In the genomic region with DNA sequence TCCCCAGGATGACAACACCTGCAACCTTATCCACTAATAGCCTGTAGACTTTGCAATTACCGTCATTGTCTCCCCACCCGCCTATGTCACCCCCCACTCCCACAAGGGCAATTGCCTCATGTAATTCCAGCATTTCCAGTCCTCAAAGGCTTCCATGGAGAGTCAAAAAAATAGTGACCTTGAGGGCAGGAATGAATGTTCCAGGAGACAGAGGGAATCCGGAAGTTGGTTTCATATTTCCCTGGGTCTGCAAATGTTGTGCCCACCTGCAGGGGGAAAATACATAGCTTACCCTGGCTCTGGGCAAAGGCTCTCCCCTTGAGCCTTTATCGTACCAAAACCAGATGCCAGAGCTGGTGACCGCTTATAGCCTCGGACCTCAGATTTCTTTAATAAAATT, we compare ENCODE assay signal across 28 mouse cellular contexts. TPM values are rescaled to one million over a fixed set of nuclear protein-coding genes. Genes with fewer than 3 reads are reported as not detected.
DNase-seq lines count a peak whose midpoint lies in the region; ATAC-seq and TF ChIP-seq lines count a peak whose summit lies in the region.
"Had no signal": no experiment of that assay in that cellular context is flagged by ENCODE, and none has a peak within 500 bp of the region (broad histone marks: within the 10 kb centered on the region; RNA-seq: fewer than 3 reads in every experiment).

No protein-coding gene starts in this region.

- H3K9ac ChIP-seq in heart, adult 2 months (ENCODE audit: low read depth, low read length) = no peak overlapping the region
- H3K9ac ChIP-seq in kidney, embryonic 15.5 days = no peak overlapping the region
- no peak overlapping the region for H3K9ac ChIP-seq in kidney, embryonic 14.5 days (ENCODE audit: low read depth, low read length)
- H3K9ac ChIP-seq in embryonic facial prominence, embryonic 11.5 days (replicated peaks; ENCODE audit: low read length) = no peak overlapping the region
- H3K9ac ChIP-seq: embryonic facial prominence, embryonic 12.5 days; forebrain, embryonic 13.5 days; heart, embryonic 12.5 days; heart, embryonic 15.5 days; hindbrain, embryonic 12.5 days; hindbrain, embryonic 15.5 days had no signal

- H3K79me2 ChIP-seq in heart, adult 2 months (replicated peaks; ENCODE audit: control insufficient read depth, insufficient read depth, low read length) = no peaks in the 10 kb centered on the region

- H3K27me3 ChIP-seq in heart, adult 2 months (ENCODE audit: control insufficient read depth, insufficient read depth, low read length) = no peaks in the 10 kb centered on the region
- H3K27me3 ChIP-seq in kidney, embryonic 15.5 days = no peaks in the 10 kb centered on the region
- no peaks in the 10 kb centered on the region for H3K27me3 ChIP-seq in kidney, embryonic 14.5 days (ENCODE audit: control insufficient read depth, insufficient read depth, low read length)
- no peaks in the 10 kb centered on the region for H3K27me3 ChIP-seq in embryonic facial prominence, embryonic 11.5 days (ENCODE audit: control insufficient read depth, insufficient read depth, low read length)
- H3K27me3 ChIP-seq: embryonic facial prominence, embryonic 12.5 days; forebrain, embryonic 13.5 days; heart, embryonic 12.5 days; heart, embryonic 15.5 days; hindbrain, embryonic 12.5 days; hindbrain, embryonic 15.5 days had no signal

- H3K4me2 ChIP-seq in kidney, embryonic 15.5 days = no peak overlapping the region
- no peak overlapping the region for H3K4me2 ChIP-seq in kidney, embryonic 14.5 days (replicated peaks; ENCODE audit: low read depth, low read length)
- H3K4me2 ChIP-seq in embryonic facial prominence, embryonic 11.5 days (ENCODE audit: low read depth, low read length) = no peak overlapping the region
- H3K4me2 ChIP-seq: embryonic facial prominence, embryonic 12.5 days; forebrain, embryonic 13.5 days; heart, embryonic 12.5 days; heart, embryonic 15.5 days; hindbrain, embryonic 12.5 days; hindbrain, embryonic 15.5 days had no signal

- 84% methylated on average over 6 of the region's 6 CpGs for WGBS in heart, adult 2 months
- WGBS in kidney, embryonic 15.5 days = 45% methylated on average over 6 of the region's 6 CpGs
- 47% methylated on average over 6 of the region's 6 CpGs for WGBS in kidney, embryonic 14.5 days
- 32% methylated on average over 6 of the region's 6 CpGs for WGBS in embryonic facial prominence, embryonic 11.5 days

- H3K27ac ChIP-seq in heart, adult 2 months = peak overlapping the region; percentile 93
- H3K27ac ChIP-seq in kidney, embryonic 15.5 days = peak overlapping the region; percentile 28; the same call in 1 of the 2 replicates
- H3K27ac ChIP-seq in kidney, embryonic 14.5 days (ENCODE audit: low read depth, low read length) = no peak overlapping the region
- H3K27ac ChIP-seq in embryonic facial prominence, embryonic 11.5 days (replicated peaks; ENCODE audit: low read depth, low read length) = no peak overlapping the region
- H3K27ac ChIP-seq: embryonic facial prominence, embryonic 12.5 days; forebrain, embryonic 10.5 days; forebrain, embryonic 13.5 days; gastrocnemius, adult 2 months; hindbrain, embryonic 12.5 days; hindbrain, embryonic 15.5 days had no signal

- peaks cover 17% of the 10 kb centered on the region for H3K36me3 ChIP-seq in heart, adult 2 months (ENCODE audit: control insufficient read depth, insufficient read depth, low read length)
- H3K36me3 ChIP-seq in kidney, embryonic 15.5 days = 0 out of 2 replicates have a peak, but pooled peaks cover 7% of the 10 kb centered on the region
- no peaks in the 10 kb centered on the region for H3K36me3 ChIP-seq in kidney, embryonic 14.5 days (ENCODE audit: control insufficient read depth, insufficient read depth, low read length)
- H3K36me3 ChIP-seq in embryonic facial prominence, embryonic 11.5 days (replicated peaks; ENCODE audit: control insufficient read depth, insufficient read depth, low read depth, low read length) = no peaks in the 10 kb centered on the region
- H3K36me3 ChIP-seq: embryonic facial prominence, embryonic 12.5 days; forebrain, embryonic 10.5 days; heart, embryonic 12.5 days; heart, embryonic 15.5 days; hindbrain, embryonic 12.5 days; hindbrain, embryonic 15.5 days had no signal

- TF ChIP-seq EP300 in heart, adult 2 months (IDR thresholded peaks at IDR 0.05; ENCODE audit: insufficient read depth, low read depth, low read length) = no peak

- no peaks in the 10 kb centered on the region for H3K9me3 ChIP-seq in kidney, embryonic 15.5 days (replicated peaks)
- H3K9me3 ChIP-seq in kidney, embryonic 14.5 days (ENCODE audit: control insufficient read depth, low read length) = no peaks in the 10 kb centered on the region
- H3K9me3 ChIP-seq in embryonic facial prominence, embryonic 11.5 days (replicated peaks; ENCODE audit: control insufficient read depth, low read length) = no peaks in the 10 kb centered on the region
- H3K9me3 ChIP-seq: embryonic facial prominence, embryonic 12.5 days; forebrain, embryonic 10.5 days; forebrain, embryonic 13.5 days; heart, embryonic 12.5 days; heart, embryonic 15.5 days; hindbrain, embryonic 12.5 days; hindbrain, embryonic 15.5 days had no signal

- TF ChIP-seq POLR2A in heart, adult 2 months (IDR thresholded peaks at IDR 0.05; ENCODE audit: insufficient read depth, low read depth, low read length) = no peak

- no peak for TF ChIP-seq CTCF in heart, adult 2 months (IDR thresholded peaks at IDR 0.05)

- peaks cover 11% of the 10 kb centered on the region for H3K4me1 ChIP-seq in heart, adult 2 months (ENCODE audit: control insufficient read depth, insufficient read depth, low read length)
- peaks cover 47% of the 10 kb centered on the region for H3K4me1 ChIP-seq in kidney, embryonic 15.5 days
- peaks cover 34% of the 10 kb centered on the region for H3K4me1 ChIP-seq in kidney, embryonic 14.5 days (ENCODE audit: control insufficient read depth, insufficient read depth, low read length)
- 0 out of 2 replicates have a peak, but pooled peaks cover 3% of the 10 kb centered on the region for H3K4me1 ChIP-seq in embryonic facial prominence, embryonic 11.5 days (ENCODE audit: control insufficient read depth, insufficient read depth, low read length)

- H3K4me3 ChIP-seq in heart, adult 2 months = no peak overlapping the region
- no peak overlapping the region for H3K4me3 ChIP-seq in kidney, embryonic 15.5 days (replicated peaks)
- H3K4me3 ChIP-seq in kidney, embryonic 14.5 days (ENCODE audit: low read length) = no peak overlapping the region
- no peak overlapping the region for H3K4me3 ChIP-seq in embryonic facial prominence, embryonic 11.5 days (ENCODE audit: low read depth, low read length)
- H3K4me3 ChIP-seq: embryonic facial prominence, embryonic 12.5 days; forebrain, embryonic 10.5 days; forebrain, embryonic 13.5 days; gastrocnemius, adult 2 months; heart, embryonic 12.5 days; heart, embryonic 15.5 days; hindbrain, embryonic 12.5 days; hindbrain, embryonic 15.5 days had no signal

- no peak for ATAC-seq in kidney, embryonic 15.5 days (replicated peaks; ENCODE audit: low FRiP score)
- ATAC-seq in kidney, embryonic 14.5 days (ENCODE audit: low FRiP score, low TSS enrichment) = no peak
- ATAC-seq in embryonic facial prominence, embryonic 11.5 days (replicated peaks; ENCODE audit: insufficient number of reproducible peaks, low FRiP score, low TSS enrichment, low read depth) = no peak
- ATAC-seq: CD4-positive, CD25-positive, alpha-beta regulatory T cell, adult 4 months; forebrain, embryonic 13.5 days; forebrain, embryonic 16.5 days had no signal

- no peak for DNase-seq in heart, adult 2 months
- DNase-seq in heart, postnatal 4 days = no peak
- peak; percentile 70 for DNase-seq in embryonic facial prominence, embryonic 11.5 days (ENCODE audit: low spot score)
- DNase-seq in forelimb bud, embryonic 11.5 days (ENCODE audit: low read depth, low spot score) = peak; percentile 41
- no peak for DNase-seq in urinary bladder, postnatal 14 days (ENCODE audit: low spot score)
- DNase-seq in right cerebral cortex, postnatal 36 days (ENCODE audit: low spot score in 2 of 2) = no peak
- DNase-seq: adrenal gland, adult 2 months; adrenal gland, postnatal 14 days; cerebellum, adult 11 months; cerebellum, adult 2 months; cerebellum, adult 9-11 months; cerebellum, postnatal 25 days; gastrocnemius, adult 2 months; gastrocnemius, postnatal 14 days; heart, adult 11 months; heart, postnatal 14 days; kidney, adult 11 months had no signal

- intact Hi-C loops in heart, adult 2 months (cut with DNase I) = no loop called here

RNA-seq across cellular contexts. Expression of a gene that starts 41.1 kb away (rescaled TPM):
- total RNA-seq in heart, adult 2 months (2021) = 10 to 100 TPM; 28.5 to 28.8 TPM
- 33.4 and 34.1 TPM in 2 replicates for polyA plus RNA-seq in heart, adult 2 months (2012; rRNA removed)
- 10 to 100 TPM; 40.3 to 45.0 TPM for total RNA-seq in heart, postnatal 4 days (2021)
- 51.6 and 54.7 TPM in 2 replicates for polyA plus RNA-seq in kidney, embryonic 15.5 days (2015; fragmentation: Nextera tagmentation; extraction: Ambion mirVana)
- 61.1 and 64.8 TPM in 2 replicates for polyA plus RNA-seq in kidney, embryonic 14.5 days (2014; fragmentation: Nextera tagmentation; extraction: Ambion mirVana)
- polyA plus RNA-seq in embryonic facial prominence, embryonic 11.5 days (2014; fragmentation: Nextera tagmentation; extraction: Ambion mirVana) = 71.5 and 72.9 TPM in 2 replicates

Comparison
In these comparisons a context has a peak if more than half of its experiments do, and no peak if none do; other contexts are left out.
1. H3K27ac ChIP-seq: peak in heart, adult 2 months (single experiment) and kidney, embryonic 15.5 days (single experiment); none in kidney, embryonic 14.5 days (single experiment) and embryonic facial prominence, embryonic 11.5 days (single experiment).
2. DNase-seq: peak in embryonic facial prominence, embryonic 11.5 days (single experiment) and forelimb bud, embryonic 11.5 days (single experiment); none in heart, adult 2 months (0 of 2), heart, postnatal 4 days (single experiment), urinary bladder, postnatal 14 days (single experiment) and right cerebral cortex, postnatal 36 days (0 of 2).